8 mouse cellular contexts compared by ENCODE assay signal in genomic region chr15:82046246-82046891, GRCm38 (mm10). TPM values are rescaled to one million over a fixed set of nuclear protein-coding genes. Genes with fewer than 3 reads are reported as not detected.
DNase-seq lines count a peak whose midpoint lies in the region; ATAC-seq lines count a peak whose summit lies in the region.

No protein-coding gene starts in this region.

- H3K27ac ChIP-seq in embryonic facial prominence, embryonic 13.5 days: peak overlapping the region; percentile 95; the same call in 1 of the 2 replicates

- peaks cover 15% of the 10 kb centered on the region for H3K4me1 ChIP-seq in embryonic facial prominence, embryonic 13.5 days

- no peaks in the 10 kb centered on the region for H3K27me3 ChIP-seq in embryonic facial prominence, embryonic 13.5 days

- peak overlapping the region; percentile 99 for H3K9ac ChIP-seq in embryonic facial prominence, embryonic 13.5 days

- WGBS in embryonic facial prominence, embryonic 13.5 days: 4% methylated on average over 26 of the region's 26 CpGs

- DNase-seq in left cerebral cortex, postnatal 4 days: peak; percentile 31
- no peak for DNase-seq in left cerebral cortex, postnatal 25 days (ENCODE audit: low spot score in 2 of 2)
- DNase-seq in NIH3T3 (ENCODE audit: low read depth): peak; percentile 21
- DNase-seq in kidney, adult 11 months: peak; percentile 17
- DNase-seq in lung, postnatal 14 days: peak; percentile 4
- no peak for DNase-seq in urinary bladder, postnatal 36 days (ENCODE audit: low spot score in 2 of 2)
- no peak for DNase-seq in frontal cortex, postnatal 36 days (ENCODE audit: low spot score in 2 of 2)

- peak overlapping the region; percentile 100 for H3K4me3 ChIP-seq in embryonic facial prominence, embryonic 13.5 days

- ATAC-seq in embryonic facial prominence, embryonic 13.5 days (ENCODE audit: insufficient number of reproducible peaks, insufficient read depth, low FRiP score, low TSS enrichment, low read depth): no peak

- H3K9me3 ChIP-seq in embryonic facial prominence, embryonic 13.5 days: no peaks in the 10 kb centered on the region

- intact Hi-C loops in left cerebral cortex, postnatal 4 days (cut with DNase I): no loop called here
- intact Hi-C loops in left cerebral cortex, postnatal 25 days (cut with DNase I): no loop called here

- H3K36me3 ChIP-seq in embryonic facial prominence, embryonic 13.5 days: peaks cover 16% of the 10 kb centered on the region

- peak overlapping the region; percentile 89 for H3K4me2 ChIP-seq in embryonic facial prominence, embryonic 13.5 days

RNA-seq across cellular contexts. Expression of gene Snu13, which starts 1.0 kb away (rescaled TPM):
- 100 to 1,000 TPM; 123 to 130 TPM for total RNA-seq in left cerebral cortex, postnatal 4 days (2021)
- 100 to 1,000 TPM; 101 to 113 TPM for total RNA-seq in left cerebral cortex, postnatal 25 days (2021)
- 281 and 331 TPM in 2 replicates for polyA plus RNA-seq in embryonic facial prominence, embryonic 13.5 days (2015; fragmentation: Nextera tagmentation; extraction: Ambion mirVana)

RNA-seq across cellular contexts. Expression of gene 4930407I10Rik, which starts 12.6 kb away (rescaled TPM):
- total RNA-seq in left cerebral cortex, postnatal 4 days (2021): not detected
- not detected for total RNA-seq in left cerebral cortex, postnatal 25 days (2021)
- polyA plus RNA-seq in embryonic facial prominence, embryonic 13.5 days (2015; fragmentation: Nextera tagmentation; extraction: Ambion mirVana): 0.08 TPM in 1 of 2 replicates, not detected in the other

RNA-seq across cellular contexts. Expression of gene Desi1, which starts 12.7 kb away (rescaled TPM):
- 10 to 100 TPM; 64.8 to 72.7 TPM for total RNA-seq in left cerebral cortex, postnatal 4 days (2021)
- 100 to 1,000 TPM; 106 to 109 TPM for total RNA-seq in left cerebral cortex, postnatal 25 days (2021)
- 25.8 and 28.6 TPM in 2 replicates for polyA plus RNA-seq in embryonic facial prominence, embryonic 13.5 days (2015; fragmentation: Nextera tagmentation; extraction: Ambion mirVana)

RNA-seq across cellular contexts. Expression of gene Mei1, which starts 23.4 kb away (rescaled TPM):
- under 1 TPM in 1 of 2 experiments, not detected in 1; 0.10 TPM for total RNA-seq in left cerebral cortex, postnatal 4 days (2021)
- total RNA-seq in left cerebral cortex, postnatal 25 days (2021): 1 to 10 TPM; 2.5 to 2.8 TPM
- 0.15 TPM in 1 of 2 replicates, not detected in the other for polyA plus RNA-seq in embryonic facial prominence, embryonic 13.5 days (2015; fragmentation: Nextera tagmentation; extraction: Ambion mirVana)

RNA-seq across cellular contexts. Expression of gene Xrcc6, which starts 58.7 kb away (rescaled TPM):
- total RNA-seq in left cerebral cortex, postnatal 4 days (2021): 10 to 100 TPM; 28.3 to 28.7 TPM
- 10 to 100 TPM; 19.5 to 23.7 TPM for total RNA-seq in left cerebral cortex, postnatal 25 days (2021)
- 92.3 and 98.2 TPM in 2 replicates for polyA plus RNA-seq in embryonic facial prominence, embryonic 13.5 days (2015; fragmentation: Nextera tagmentation; extraction: Ambion mirVana)

Comparison
In these comparisons a context has a peak if more than half of its experiments do, and no peak if none do; other contexts are left out.
1. DNase-seq: peak in left cerebral cortex, postnatal 4 days (single experiment), NIH3T3 (single experiment), kidney, adult 11 months (single experiment) and lung, postnatal 14 days (single experiment); none in left cerebral cortex, postnatal 25 days (0 of 2), urinary bladder, postnatal 36 days (0 of 2) and frontal cortex, postnatal 36 days (0 of 2).